Mouse (Mus musculus) activated CD4-positive, CD25-positive, alpha-beta regulatory T cell, adult 4 months (primary cell): ENCODE measurements around the gene Gjb2. TPM values are rescaled to one million over a fixed set of nuclear protein-coding genes. Genes with fewer than 3 reads are reported as not detected.
"Not testable (repeated sequence)": the region's sequence is repeated elsewhere in the genome, so short reads cannot be mapped to it uniquely, and the experiment has no call there.

ENCODE experiments used
- ATAC-seq: one replicate; pipeline ENCODE4 v1.8.0; 2017
- polyA plus RNA-seq, 2 experiments: library from polyadenylated mRNA; unstranded; fragments of 100-300 nt; shearing (Covaris generic); gene quantifications; one replicate each; pipeline ENCODE4 v1.2.1; 2017

The Gjb2 gene
- polyA plus RNA-seq, result 1 to 10 TPM; 2.4 to 5.9 TPM

DNA sequence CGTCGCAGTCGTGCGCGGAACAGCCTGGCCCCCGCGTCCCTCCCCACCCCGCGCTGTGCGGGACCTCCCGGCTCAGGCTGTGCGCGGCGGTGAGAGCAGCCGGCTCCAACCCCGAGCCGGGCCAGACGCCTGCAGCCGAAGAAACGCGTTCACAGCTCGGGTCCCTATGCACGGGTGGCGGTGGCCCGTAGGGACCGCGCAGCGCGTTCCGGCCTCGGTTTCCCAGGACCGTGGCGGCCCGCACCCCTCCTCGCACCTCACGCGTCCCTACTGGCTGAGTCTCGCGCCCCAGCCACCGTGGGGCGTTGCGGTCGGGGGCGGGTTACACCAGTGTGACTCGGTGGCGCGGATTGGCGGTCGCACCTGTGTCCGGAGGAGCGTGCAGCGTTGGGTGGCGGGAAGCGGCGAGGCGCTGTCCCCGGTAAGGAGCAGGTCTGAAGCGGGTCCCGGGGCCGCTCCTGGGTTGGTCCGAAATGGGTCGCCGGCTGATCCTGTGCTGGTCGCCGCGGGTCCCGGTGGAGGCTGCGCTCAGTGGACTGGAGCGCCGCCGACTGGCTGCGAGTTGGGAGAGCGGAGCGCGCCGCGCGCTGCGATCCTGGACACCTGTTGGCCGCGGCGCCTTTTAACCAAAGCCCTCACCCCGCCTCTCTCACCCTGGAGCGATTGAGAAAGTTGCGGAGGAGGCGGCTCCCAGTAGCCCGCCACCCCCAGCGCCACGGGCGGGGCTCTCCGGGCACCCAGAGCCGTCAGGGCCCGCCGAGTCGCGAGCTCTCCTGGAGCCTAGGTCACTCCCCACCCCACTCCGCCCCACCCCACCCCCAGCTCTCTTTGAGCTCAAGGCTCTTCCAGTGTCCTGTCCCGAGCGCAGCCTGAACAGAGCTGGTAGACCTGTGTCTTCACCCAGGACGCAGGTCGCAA is at the start of gene Gjb2:
Gene Gjb2, minus strand, starts transcription at position 597 of the 918 bp plus-strand sequence.
- peak; percentile 21 for ATAC-seq

DNA sequence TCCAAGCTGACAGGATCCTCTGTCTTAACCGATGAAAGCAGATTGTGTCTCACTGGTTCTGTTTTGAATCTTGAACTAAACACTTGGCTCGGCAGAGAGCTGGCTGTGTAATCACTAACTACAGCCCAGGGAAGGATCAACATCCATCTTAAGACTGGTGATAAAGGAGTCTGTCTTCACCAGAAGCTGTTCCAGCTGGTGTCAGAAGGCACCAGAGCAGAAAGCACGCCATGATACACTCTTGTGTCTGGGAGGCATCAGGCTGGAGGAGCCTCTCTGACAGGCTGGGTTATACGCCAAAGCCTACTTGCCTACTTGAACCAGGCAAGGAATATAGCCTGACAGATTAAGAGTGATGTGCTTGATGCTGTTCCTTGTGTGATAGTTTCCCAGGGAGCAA is 41.2 kb upstream of the Gjb2 start:
- no peak for ATAC-seq

DNA sequence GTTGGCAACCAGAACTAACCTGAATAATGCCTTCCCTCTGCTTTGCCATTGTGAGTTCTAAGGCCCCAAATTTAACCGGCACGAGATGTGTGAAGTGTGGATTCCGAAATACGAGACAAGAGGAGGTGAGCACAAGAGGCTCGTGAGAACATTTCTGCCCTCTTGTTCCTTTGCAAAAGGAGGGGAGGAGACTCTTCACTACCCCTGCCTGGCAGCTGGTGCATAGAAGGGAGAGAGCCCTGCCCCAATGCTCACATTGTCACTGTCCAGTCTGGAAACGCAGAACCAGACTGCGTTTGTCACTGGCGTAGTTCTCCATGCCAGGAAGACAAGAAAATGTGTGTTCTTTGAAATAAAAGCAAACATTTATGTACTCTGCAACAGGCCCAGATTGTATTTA is 30.8 kb upstream of the Gjb2 start:
- no peak for ATAC-seq

DNA sequence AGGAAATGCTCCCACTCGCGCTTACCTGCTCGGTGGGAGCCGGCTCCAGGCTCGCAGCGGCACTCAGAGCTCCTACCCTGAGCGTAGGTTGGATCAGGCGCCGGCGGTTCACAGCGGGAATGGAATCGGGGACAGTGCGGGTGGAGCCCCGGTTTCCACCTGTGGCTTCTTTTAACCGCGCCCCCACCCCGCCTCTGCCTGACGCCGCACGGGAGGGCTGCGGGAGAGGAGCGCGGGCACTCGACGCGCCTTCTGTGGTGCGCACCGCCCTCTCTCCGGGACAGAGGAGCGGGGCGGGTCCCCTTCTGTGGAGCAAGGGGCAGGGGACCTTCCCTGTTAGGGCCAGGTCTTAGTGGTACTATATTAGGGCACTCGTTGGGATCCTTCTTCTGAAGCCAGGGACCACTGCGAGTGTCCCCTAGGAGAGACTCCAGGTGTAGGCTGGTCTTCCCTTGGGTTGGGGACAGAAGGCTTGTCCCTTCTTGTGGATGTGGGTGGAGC is 28.7 kb upstream of the Gjb2 start, which contains the start of gene Gjb6:
Gene Gjb6, minus strand, starts transcription at position 451 of the 501 bp plus-strand sequence.
- no peak for ATAC-seq

DNA sequence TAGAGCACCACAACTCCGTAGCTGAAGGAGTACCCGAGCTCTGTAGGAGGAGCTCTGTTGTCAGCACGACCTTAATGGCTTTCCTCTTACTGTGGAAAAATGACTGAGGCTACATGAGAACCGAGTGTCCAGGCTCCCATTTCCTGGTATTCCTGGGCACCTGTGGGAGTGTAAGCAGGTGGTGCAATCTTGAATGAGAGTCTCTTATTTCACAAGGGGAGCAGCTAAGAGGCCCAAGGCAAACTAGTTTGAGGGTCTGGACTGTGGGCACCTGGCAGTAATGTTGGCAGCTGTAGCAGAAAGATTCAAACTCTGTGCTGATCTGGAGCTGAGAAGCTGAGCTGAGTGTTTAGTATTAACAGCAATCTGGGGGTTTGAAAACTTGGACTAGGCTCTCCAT is 22.9 kb upstream of the Gjb2 start:
- no peak for ATAC-seq

DNA sequence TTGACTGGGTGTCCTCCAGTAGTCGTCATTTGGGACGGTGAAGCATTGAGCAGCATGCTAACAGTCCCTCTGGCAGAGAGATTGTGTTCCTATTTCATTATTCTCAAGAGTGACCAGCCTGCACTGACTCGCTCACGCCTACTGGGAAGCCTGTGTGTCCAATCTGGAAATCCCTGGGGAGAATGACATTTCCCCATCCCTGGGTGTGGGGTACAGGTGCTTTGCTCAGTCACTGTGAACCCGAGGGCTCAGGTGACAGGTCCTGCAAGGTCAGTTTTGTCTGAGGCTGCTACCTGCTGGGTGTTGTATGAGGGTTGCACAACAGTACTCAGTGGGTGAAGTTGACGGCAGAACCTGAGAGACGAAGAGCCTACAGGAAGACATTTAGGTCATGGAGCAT is 17.8 kb upstream of the Gjb2 start:
- ATAC-seq, result no peak

DNA sequence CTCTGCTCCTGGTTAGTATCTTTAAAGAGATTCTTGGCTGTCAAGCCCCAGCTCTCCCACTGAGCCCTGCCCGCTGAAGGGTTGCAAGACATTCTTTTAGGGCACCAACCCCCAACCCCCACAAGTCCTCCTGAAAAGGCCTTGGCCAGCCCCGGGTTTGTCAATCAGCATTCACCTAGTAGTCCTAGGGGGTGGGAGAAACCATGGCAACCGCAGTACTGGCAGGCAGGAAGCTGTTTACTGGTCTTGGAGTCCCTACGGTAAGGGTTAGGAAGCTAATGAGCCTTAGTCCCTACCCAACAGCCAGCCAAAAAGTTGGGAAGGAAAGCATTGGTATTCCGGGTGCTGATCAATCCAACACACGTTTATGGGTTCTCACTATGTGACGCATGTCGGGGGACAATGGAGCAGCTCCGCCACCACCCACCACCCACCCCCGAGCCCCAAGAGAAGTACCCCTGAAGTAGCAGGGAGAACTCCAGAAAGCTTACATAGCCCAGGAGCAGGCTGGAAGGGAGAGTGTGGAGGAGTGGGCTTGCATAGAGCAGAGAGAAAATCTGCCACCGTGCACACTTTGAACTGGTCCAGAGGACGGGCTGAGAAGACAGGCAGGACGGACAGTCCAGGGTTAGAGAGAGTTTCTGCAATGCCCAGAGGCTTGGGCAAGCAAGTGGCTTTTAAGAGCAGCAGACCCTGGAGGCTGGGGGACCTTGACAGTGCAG is 11.5 kb upstream of the Gjb2 start, which contains the start of gene Gm4491:
Gene Gm4491, minus strand, starts transcription at position 61 of the 722 bp plus-strand sequence.
- ATAC-seq, result no peak

DNA sequence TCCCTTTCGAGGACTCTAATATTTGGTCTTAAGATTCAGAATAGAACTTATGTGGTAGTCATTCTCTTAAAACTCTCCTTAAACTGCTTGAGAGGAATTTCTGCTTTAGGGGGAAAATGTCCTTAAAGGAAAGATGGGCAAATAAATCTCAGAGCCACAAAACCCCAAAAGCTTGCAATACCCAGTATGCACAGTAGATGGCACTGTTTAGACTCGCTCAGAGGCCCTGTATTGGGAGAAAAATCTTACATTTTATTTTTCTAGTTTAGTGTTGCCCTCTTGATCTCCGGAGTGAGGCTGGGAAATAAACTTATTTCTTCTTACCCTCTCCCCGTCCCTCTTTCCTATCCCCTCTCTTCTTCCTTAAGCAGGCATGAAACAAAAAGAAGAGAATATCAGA is 4.7 kb upstream of the Gjb2 start:
- no peak for ATAC-seq

DNA sequence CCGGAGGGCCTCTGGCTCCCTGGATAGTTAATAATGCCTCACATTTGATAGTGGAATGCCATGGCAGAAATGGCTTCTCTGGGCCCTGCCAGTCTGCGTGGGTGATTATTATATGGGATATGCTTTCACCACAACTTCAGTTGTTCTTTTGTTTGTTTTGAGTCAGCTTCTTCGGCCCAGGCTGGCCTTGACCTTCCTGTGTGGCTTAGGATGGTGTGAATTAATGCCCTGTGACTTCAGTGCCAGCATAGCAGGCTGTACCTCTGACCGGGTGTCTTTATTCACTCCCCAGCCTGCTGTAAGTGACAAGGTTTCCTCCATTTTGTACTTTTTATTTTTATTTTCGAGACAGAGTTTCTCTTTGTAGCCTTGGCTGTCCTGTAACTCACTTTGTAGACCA is 3.4 kb upstream of the Gjb2 start:
- ATAC-seq, result no peak

DNA sequence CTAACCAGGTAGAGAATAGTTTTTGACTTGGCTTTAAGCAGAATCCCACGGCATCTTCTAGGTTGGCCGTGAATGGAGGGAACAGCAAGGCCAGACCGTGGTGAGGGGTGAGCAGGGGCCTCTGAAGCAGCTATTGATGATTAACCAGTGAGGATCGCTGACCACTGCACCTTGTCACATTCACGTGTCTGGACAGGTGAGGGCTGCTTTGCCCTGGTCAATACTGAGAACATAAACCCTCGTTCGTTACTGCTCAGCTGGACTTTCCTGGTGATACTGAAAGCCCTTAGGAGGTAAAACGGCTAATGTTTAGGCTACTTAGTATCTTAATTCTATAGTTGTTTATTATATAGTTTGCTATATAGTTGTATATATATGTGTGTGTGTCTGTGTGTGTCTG is 2.6 kb upstream of the Gjb2 start:
- no peak for ATAC-seq

DNA sequence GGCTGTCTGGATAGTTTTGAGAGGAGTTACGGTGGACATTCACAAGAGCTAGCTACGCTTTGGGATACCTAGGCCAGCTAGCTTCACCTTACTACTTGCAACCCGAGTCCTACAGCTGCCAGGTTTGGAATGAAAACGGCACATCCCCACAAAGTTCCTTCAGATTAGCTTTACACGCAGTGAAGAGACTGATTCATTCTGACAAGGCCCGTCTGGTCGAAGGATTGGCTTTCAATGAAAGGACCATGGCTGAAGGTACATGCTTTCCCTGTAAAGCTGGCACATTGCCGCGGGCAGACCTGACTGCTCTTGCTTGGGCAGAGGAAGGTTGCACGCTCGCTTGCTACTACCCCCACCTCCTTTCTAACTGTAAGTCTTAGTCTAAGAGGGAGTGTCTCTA is 1.2 kb upstream of the Gjb2 start:
- no peak for ATAC-seq

DNA sequence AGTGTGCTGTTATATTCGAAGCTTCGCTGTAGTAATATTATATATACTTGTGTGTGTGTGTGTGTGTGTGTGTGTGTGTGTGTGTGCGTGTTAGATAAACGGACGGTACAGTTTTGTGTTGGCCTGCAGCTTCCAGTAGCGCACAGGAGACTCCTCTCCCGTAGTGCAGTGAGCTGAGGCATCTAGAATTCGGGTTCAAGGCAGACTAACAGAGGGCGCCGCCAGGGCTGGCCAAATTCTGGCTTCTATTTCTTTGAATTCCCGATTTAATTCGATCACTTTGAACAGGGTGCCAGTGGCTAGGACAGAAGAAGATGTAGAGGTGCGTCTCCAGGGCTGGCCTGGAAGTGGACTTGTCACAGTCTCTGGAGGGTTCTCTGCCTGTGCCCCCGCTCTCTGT is 609 bp upstream of the Gjb2 start:
- no peak for ATAC-seq

DNA sequence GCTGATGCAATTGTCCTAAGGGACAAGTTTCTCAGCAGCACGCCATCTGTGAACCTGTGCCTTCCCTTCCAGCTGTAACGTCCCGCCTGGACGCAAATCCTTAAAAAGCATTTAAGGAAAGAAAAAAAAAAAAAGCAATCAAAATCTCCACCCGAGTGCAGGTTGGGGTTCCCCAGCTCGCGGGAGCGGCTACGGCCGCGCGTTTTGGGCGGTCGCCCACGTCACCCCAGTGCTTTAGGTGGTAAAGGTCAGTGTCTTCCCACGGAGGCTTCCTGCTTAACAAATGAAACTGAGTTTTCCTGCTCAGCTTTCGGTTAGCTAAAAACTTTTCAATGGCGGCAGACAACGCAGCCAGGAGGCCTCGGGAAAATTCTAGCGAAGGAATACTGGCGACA is 794 bp downstream of the Gjb2 start:
- peak; percentile 48 for ATAC-seq

DNA sequence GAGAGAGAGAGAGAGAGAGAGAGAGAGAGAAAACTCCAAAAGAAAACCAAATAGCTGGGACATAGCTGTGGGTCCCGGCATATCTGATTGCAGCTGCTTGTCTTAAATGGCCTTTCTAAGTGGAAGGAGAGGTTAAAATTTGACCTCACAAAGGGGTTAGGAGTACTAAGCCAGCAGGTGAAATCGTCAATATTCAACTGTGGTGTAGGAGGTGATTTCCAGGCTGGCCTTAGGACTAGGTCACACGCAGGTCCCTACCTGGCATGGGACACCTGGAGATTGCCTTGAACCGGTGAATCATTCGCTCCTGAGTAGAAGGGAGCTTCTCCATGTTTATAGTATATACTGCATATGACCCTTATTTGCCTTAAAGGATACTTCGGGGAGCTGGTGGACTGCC is 1.4 kb downstream of the Gjb2 start:
- no peak for ATAC-seq

DNA sequence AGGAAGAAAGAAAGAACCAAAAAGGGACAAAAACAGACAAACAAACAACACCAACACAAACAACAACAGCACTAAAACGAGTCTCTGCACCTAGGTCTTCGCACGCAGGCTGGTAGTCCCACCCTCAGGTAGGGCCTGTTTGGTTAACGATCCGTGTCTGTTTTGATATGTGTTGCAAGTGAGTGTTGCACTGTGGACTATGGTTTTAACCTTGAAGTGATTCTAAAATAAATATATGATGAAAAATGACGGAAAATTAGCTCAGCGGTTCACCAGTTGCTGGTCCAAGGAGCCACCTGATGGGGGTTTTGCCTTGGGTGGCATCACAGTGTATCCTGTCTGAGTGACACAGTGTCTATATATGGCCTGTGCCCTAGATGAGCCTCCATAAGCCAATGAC is 2.9 kb downstream of the Gjb2 start:
- no peak for ATAC-seq

DNA sequence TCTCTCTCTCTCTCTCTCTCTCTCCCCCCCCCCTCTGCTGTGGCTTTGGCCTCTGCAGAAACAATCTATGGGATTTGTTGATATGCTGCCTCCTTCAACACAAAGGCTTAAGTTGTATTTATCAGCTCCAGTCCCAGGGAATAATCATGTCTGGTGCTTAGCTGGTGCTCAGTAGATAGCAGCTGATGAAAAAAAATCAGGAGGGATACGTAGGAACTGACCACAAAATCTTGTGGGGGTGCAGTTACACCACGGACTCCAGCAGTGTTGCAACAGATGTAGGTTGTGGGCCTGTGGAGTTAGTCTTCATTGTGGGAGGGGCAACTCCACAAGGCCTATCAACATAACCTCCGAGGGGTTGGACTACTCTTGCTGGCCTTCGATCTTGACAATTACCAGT is 8.6 kb downstream of the Gjb2 start:
- ATAC-seq, result no peak

DNA sequence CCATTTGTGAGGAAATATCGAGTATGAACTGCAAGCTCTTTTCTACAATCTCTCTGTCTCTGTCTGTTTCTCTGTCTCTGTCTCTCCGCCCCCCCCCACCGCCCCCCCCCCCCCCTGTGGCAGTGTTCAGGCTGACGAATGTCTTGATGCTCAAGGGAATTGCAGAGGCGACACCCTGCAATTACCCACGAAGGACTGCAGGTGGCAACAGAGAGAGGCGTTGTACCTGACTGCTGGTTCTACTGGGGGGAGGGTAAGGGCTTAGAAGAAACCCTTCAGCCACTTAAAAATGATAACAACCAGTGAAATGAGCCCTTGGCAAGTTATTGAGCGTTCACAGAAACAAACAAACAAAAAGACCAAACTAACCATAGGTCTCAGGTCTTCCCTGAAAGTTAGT is 11.5 kb downstream of the Gjb2 start:
- peak; percentile 65 for ATAC-seq

DNA sequence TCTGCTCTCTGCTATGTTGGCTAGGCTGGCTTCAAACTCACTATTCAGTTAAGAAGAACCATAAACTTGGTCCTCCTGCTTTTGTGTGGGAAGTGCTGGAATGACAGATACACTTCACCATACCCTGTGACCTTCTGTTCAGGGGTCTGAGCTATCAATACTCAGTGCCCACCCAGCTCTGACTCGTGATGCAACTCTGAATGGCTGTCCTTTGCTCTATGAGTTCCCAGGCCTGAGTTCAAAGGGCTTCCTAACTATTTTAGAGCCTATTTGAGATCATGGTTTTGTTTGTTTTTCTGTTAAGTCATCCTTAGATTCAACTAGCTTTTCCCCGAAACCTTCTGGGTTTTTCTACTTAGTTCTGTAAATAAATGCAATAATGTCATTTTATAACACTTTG is 14.5 kb downstream of the Gjb2 start:
- no peak for ATAC-seq

DNA sequence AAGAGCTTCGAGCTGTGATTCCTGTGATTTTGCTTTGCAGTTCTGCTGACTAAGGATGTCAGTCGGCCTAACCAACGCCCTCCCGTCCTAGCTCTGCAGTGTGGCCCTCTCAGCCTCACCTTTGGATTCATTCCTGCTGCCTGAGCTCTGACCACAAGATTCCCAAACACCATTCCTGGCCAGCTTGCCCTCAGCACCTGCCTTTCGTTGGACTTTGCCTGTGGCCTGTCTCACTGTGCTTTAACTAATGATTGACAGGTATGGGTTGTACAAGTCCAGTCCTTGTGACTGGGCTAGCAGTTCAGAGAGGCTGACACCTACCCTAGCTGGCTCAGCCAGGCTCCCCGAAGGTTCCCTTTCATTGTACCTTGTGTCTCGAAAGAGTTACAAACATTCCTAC is 15.4 kb downstream of the Gjb2 start:
- no peak for ATAC-seq

DNA sequence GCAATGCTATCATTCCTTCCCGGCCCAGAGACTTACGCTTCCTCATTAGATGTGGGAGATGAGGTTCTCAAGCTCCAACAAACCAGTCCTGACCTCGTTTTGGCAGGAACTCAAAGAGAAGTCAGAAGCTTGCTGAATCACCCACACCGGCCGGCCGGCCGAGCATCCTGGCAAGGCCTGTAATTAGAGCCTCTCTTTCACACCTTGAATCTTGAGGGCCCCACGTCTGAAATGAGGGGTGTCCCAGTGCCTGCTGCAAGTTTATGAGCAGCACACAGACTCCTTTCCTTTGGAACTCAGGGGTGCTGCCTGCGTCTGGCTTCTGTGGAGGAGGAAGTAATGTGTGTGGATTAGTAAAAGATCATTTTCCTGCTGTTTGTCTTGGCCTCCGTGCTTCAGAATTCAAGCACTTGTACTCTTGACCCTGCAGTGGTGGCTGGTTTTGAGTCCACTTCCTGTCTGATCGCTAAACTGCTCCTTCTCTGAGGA is 20.3 kb downstream of the Gjb2 start:
- ATAC-seq, result no peak

DNA sequence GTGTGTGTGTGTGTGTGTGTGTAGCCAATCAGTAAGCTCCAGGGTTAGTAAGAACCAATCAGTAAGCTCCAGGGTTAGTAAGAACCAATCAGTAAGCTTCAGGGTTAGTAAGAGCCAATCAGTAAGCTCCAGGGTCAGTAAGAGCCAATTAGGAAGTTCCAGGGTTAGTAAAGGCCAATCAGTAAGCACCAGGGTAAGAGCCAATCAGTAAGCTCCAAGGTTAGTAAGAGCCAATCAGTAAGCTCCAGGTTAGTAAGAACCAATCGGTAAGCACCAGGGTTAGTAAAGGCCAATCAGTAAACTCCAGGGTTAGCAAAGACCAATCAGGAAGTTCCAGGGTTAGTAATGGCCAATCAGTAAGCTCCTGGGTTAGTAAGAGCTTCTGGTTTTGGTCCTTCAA is 21.6 kb downstream of the Gjb2 start:
- ATAC-seq, result no peak

DNA sequence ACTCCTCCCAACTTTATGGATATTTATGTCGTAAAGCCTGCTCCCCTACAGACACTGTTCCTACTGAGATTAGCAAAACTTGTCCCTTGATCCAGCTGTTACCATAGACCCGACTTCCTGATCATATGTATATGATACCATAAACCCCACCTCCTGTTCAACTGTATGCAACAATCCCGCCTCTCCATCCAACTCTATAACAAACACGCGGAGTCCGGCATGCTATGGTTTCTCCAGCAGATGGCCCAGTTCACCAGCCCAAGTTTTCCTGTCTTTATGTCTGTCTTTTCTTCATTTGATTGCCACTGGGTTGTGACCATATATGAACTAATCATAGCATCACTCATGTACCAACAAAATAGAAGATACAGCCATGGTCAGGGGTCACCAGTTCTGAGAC is 29.0 kb downstream of the Gjb2 start:
- ATAC-seq, result no peak

DNA sequence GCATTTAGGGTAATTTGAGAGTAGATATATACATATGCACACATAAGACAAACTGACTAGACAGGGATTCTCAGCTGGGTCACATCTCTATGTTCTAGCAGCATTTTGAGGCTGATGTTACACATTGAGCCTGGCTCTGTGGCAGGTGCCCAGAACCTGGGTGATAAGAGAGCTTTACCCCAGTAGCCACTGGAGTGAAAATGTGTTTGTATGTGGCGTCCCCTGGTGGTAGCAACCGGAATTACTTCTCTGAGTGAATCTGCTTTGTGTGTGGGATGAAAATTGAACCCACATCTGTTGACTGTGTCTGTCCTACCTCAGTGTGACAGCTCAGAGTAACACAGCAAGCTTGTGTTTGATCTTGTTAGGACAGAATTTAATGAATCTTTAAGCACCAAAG is 34.6 kb downstream of the Gjb2 start:
- ATAC-seq, result not testable (repeated sequence)

DNA sequence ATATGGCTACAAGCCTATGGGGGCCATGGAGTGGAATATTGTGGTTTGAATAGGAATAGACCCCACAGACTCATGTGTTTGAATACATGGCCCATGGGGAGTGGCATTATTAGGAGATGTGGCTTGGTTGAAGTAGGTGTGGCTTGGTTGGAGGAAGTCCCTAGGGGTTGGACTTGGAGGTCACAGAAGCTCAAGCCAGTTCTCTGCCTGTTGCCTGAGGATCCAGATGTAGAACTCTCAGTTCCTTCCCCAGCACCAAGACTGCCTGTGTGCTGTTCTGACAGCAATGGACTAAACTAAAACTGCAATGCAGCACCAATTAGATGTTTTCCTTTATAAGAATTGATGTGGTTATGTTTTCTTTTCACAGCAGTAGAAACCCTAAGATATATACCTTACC is 38.4 kb downstream of the Gjb2 start:
- ATAC-seq, result no peak
